26 mouse cellular contexts compared by ENCODE assay signal in genomic region chr19:3996747-3997146, GRCm38 (mm10). TPM values are rescaled to one million over a fixed set of nuclear protein-coding genes. Genes with fewer than 3 reads are reported as not detected.
"Had no signal": no experiment of that assay in that cellular context is flagged by ENCODE, and none has a peak within 500 bp of the region (broad histone marks: within the 10 kb centered on the region; RNA-seq: fewer than 3 reads in every experiment).

No protein-coding gene starts in this region.

- ATAC-seq: hindbrain, postnatal 0 days; inflammation-experienced regulatory T-cells, adult 6 months; intestine, embryonic 16.5 days had no signal

- H3K4me2 ChIP-seq: liver, embryonic 11.5 days; lung, embryonic 15.5 days had no signal

- H3K9ac ChIP-seq: liver, embryonic 14.5 days; lung, embryonic 15.5 days had no signal

- H3K36me3 ChIP-seq: lung, embryonic 15.5 days; midbrain, embryonic 10.5 days had no signal

- DNase-seq: lung, adult 18-20 months; lung, postnatal 10 days; lung, postnatal 36 days; midbrain, embryonic 14.5 days; thymus, adult 2 months; thymus, postnatal 14 days; thymus, postnatal 4 days had no signal

- H3K27ac ChIP-seq: hindbrain, postnatal 0 days; kidney, postnatal 0 days; liver, embryonic 14.5 days; lung, embryonic 15.5 days; midbrain, embryonic 10.5 days; stomach, postnatal 0 days had no signal

- H3K4me3 ChIP-seq: lung, embryonic 15.5 days; midbrain, embryonic 10.5 days had no signal

- H3K9me3 ChIP-seq: lung, embryonic 15.5 days; megakaryocyte, embryonic 14.5 days; midbrain, embryonic 10.5 days had no signal

- H3K27me3 ChIP-seq: lung, embryonic 15.5 days had no signal

RNA-seq across cellular contexts. Expression of gene Tbx10, which starts 4.2 kb away (rescaled TPM):
- total RNA-seq: hindbrain, postnatal 0 days; layer of hippocampus, adult 18-20 months; layer of hippocampus, postnatal 14 days; left cerebral cortex, adult 18-20 months; left cerebral cortex, postnatal 10 days; left cerebral cortex, postnatal 36 days; midbrain, postnatal 0 days had no signal
- polyA plus RNA-seq: inflammation-experienced regulatory T-cells, adult 6 months; lung, embryonic 15.5 days; midbrain, embryonic 10.5 days; midbrain, embryonic 14.5 days; midbrain, postnatal 0 days; neural tube, embryonic 11.5 days; neural tube, embryonic 14.5 days; stomach, embryonic 14.5 days; stomach, postnatal 0 days had no signal
